Mouse (Mus musculus) right cerebral cortex, postnatal 4 days (tissue): ENCODE results near the gene Calcoco1.

Experiments
- DNase-seq: peaks from one replicate; pipeline ENCODE4 v3.0.0-alpha.2; 2022

The Calcoco1 gene

GRCm38 (mm10) chr15:102736127-102736944, 14.4 kb upstream of the Calcoco1 start:
- no peak for DNase-seq

DNA sequence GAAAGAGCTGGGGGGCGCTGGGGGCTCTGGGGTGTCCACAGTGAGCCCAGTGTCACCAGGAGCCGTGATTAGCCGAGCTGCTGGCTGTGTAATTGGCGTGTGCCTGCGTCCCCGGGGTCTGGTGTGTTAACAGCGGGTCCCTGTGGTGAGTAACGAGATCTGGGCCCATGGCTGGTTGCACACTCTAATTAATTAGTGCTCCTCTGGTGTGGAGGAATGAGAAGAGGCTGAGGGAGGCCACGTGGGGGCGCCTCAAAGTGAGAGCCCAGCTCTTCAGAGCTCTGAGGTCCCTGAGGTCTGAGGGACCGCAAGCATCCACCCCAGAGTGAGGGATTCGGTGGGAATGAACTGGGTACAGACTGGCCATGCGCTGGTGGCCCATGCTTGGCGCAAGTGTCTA, 13.1 kb upstream of the Calcoco1 start:
- no peak for DNase-seq

DNA sequence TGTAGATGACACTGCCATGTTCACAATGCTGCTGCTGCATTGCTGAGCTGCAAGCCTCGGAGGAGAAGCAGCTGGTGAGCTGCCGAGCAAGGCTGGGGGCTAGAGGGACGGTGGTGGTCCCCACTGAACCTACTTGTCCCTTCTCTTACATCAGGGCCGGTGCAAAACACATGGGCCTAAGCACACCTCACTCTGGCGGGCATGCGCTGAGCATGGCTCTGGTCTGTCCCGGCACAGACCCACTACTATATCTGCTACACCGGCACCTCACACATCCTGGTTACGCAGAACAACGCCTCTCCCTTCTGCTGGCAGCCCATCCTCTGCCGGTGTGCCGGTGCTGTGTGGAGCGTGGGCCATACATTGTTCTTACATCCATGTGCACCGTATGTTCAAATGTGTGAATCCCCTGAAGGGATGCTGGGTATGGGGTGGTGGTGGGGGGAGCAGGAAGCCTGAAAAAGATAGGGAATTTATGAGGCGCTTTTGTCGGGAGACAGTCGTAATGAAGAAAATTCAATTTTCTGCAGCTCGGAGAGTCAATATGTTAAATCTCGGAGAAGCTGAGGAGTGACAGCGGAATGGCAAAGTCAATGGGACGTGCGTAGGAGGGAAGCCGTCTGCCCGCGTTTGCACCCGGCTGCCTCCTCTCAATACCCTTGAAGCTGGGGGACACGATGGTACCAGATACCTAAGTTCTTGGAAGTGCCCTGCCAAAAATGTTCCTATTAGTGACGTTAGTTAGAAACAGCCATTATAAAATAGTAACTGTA, 12.0 kb upstream of the Calcoco1 start:
- no peak for DNase-seq

DNA sequence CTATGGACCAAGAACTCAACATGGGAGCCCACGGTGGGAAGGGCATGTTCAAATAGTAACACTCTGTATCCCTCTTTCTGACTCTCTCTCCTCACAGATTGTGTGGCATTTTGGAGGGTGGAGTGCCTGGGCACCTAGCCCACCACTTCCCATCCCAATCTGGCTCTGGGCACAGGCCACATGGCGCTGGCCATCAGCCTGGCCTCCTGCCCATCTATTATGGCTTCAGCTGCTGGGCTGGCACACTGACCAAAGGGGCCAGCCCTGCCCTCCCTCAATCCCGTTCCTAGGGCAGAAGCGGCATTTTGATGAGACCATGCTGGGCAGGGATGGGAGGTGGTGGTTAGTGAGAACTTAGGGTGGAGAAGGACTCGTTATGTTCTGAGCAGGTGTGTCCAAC, 11.3 kb upstream of the Calcoco1 start:
- peak; percentile 67 for DNase-seq

- DNase-seq = no peak
These were observed 10.4 kb upstream of the Calcoco1 start for GRCm38 (mm10) chr15:102732406-102732805.

GRCm38 (mm10) chr15:102727951-102728350, 6.0 kb upstream of the Calcoco1 start:
- no peak for DNase-seq

DNA sequence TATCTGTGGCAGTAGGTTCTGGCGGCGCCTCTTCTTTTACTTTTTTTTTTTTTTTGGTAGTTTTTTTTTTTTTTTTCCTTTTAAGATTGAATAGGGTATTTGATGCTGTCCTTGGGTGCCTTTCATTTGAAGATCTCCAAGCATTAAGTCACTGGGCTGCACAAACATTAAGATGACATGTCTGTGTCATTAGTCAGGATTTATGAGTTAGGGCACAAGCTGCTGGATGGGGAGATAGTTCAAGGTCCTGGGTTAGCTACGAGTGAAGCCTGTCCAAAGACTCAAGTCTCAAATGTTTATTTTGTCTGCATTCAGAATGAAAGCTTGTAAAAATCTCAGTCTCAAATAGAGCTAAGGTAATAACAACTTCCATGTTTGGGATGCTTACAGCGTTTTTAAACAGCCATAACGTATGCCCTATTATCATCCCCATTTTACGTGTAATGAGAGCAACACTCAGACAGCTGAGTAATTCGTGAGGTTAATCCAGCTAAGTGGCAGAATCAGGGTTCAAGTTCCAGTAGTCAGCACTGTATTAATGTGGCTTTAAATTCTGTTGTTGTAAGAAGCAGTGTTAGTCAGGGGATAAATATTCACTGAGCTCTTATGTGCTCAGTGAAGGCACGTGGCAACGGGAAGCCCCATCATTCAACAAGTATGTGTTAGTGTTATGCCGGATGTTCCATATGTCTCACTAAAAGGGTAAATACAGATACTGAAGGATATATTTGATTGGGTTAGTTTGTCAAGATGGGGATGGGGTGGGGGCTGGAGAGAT, 1.6 kb upstream of the Calcoco1 start:
- DNase-seq = no peak

- no peak for DNase-seq
These were observed 538 bp upstream of the Calcoco1 start for GRCm38 (mm10) chr15:102722500-102722931.

GRCm38 (mm10) chr15:102721016-102721898, 721 bp downstream of the Calcoco1 start:
- DNase-seq = no peak

DNA sequence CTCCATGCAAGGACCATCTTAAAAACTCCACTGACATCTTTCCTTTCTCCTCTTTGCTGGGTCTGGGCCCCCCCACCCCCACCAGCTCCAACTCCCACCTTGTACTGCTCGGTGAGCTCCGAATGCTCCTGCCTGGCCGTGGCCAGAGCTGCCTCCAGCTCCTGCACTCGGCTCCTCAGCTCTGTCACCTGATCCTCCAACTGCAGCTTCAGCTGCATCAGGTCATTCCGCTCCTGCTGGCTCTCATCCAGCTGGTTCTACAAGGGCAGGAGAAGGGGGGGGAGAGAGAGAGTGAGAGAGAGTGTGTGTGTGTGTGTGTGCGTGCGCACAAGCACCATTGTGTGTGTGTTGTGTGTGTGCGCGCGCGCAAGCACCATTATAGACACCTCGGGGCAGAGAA, 5.8 kb downstream of the Calcoco1 start:
- no peak for DNase-seq

DNA sequence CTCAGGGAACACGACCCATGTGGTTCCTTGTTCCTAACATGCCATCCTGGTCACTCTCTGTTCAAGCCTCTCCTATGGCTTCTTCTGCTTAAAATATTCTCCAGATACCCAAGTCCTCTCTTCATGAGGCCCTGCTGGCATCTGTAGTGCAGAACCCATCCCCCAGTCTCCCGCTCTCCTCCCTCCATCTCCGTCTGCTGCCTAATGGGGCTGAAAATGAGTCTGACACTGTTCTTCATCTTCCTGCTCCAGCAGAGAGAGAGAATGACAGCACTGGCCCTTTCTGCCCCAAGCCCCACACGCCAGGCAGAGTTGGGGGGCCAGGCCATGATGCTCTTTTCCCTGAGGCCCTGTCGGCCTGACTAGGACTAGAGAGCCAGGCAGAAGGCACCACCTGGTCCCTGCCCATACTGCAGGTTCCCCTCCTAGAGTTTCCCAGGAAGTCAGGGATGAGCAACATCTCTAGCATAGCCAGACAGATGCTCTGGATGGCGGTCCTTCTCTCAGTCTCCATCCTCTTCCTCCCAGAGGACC, 14.2 kb downstream of the Calcoco1 start:
- DNase-seq = no peak

DNA sequence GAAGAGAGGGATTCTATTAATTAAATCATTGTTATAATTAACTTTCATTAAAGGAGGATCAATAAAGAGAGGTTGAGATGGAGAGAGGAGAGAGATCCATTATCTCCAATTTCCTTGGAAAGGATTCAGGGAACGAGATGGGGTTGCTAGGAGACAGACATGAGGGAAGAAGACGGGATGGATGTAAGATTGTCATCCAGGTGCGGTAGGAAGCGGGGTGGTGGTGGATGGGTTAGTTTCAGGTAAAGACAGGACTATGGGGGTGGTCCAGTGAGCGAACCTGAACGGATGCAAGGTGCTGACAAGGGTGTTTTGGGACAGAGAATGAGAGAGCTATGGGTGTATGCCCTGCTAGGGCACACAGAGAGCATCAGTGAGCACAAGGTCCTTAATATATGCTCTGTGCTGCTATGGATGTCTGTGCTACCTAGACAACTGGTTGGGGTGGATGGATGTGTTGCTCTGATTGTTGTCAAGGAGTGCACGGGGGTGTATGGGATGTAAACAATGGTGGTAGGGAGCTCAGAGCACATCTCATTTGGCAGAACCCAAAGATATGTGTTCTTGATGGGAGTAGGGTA, 16.0 kb downstream of the Calcoco1 start:
- DNase-seq = no peak

DNA sequence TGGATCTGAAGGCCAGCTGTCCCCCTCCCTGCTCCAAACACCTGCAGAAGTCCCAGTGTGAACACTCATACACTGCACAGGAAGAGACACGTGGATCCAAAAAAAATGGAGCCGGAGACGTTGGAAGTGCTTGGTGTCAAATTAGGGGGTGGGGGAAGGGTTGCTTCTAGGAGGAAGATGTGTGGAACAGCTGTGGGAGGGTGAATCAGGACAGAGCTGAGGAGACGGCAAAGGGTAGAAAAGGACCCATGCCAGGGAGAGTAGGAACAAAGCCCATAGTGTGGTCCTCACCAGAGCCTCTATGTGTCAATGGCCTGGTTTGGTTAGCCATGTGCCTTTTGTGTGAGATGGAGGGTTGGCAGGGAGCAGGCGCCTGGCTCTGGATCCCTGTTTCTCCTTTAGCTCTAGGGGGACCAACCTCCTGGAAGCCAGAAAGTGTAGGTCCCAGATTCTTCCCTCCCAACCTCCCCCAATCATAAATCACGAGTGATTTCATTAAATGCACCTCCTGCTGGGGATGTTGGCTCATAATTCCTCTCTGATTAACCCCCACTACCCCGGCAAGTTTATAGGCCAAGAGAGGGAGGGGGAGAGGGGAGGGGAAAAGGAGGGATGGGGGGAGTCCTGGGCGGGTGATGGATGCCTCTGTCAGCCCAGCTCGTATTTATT, 16.6 kb downstream of the Calcoco1 start:
- DNase-seq = peak; percentile 19

- no peak for DNase-seq
These were observed 17.2 kb downstream of the Calcoco1 start for GRCm38 (mm10) chr15:102704806-102705205.

DNA sequence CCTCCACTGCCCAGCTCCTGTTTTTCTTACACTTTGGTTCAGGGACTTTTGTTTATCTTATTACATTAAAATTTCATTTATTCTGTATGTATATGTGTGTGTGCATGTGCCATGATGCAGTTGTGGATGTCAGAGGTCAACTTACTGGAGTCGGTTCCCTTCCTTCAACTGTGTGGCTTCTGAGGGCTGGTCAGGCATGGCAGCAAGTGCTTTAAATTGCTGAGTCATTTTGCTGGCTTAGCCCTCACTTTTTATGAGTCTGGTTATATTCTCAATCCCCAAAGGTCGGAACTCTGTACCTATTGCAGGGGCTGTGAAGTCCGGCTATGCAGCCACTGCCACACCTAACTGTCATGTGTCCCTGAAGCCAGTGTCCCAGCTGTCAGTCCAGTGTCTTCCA, 19.0 kb downstream of the Calcoco1 start:
- no peak for DNase-seq

DNA sequence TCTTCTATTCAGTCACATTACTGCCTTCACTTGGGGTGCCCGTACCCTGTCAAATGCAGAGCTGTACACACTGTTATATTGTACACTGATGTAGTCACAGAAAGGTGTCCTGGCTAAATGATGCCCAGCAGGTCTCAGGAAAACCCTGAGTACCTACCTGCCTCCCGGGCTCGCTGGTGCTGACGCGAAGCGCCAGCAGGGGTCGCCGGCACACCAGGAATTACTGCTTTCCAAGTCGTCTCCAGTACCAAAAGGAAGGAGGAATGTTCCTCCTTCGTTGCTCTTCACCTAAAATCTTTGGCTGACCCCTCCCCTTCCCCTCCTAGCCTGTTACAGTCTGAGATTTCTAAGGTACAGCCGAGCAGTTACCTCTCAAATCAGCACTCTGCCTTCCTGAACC, 23.8 kb downstream of the Calcoco1 start:
- DNase-seq = peak; percentile 92

- DNase-seq = no peak
These were observed 25.1 kb downstream of the Calcoco1 start for GRCm38 (mm10) chr15:102696899-102697298.

GRCm38 (mm10) chr15:102693600-102693999, 28.4 kb downstream of the Calcoco1 start:
- peak; percentile 77 for DNase-seq

- DNase-seq = peak; percentile 89
These were observed 29.0 kb downstream of the Calcoco1 start for GRCm38 (mm10) chr15:102692991-102693411.

DNA sequence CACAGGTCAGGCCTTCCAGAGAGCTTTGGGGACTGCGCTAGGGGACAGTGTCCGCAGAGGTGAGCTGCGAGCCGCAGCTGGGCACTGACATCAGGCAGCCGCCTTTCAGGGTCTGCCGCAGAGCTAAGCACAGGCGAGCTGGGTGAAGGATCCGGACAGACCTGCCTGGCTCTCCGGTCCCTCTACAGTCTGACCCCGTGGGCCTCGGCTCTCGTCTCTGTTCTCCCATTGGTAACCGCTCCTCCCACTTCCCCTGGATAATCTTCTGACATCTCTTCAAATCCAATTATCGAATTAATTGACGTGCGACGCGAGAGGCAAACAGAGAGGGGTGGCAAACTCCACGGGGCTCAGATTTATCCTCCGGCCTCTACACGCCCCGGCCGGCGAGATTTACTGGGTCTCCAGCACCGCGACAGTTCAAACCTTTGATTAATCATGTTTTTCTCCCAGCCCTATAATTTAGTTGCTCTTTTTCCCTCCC, 29.6 kb downstream of the Calcoco1 start:
- DNase-seq = peak; percentile 44

DNA sequence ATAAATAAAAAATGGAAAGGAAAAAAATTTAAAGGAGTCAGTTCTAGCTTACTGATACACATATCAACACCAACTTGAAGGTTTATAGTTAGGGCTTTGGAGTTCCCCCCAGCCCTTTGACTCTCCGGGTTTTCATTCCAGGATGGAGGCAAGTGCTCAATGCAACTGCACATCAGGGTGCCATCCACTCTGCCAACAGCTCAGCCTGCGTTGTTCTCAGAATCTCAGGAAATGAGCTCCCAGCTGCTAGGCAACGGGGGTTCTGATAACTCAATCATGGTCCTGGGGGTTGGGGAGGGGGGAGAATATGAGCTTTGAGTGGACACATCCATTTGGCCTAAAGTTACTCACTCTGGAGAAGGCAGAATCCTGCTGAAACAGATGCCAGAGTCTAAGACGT, 36.2 kb downstream of the Calcoco1 start:
- peak; percentile 12 for DNase-seq
